9 mouse cellular contexts compared by ENCODE assay signal in genomic region chr6:99726576-99727303, GRCm38 (mm10). TPM values are rescaled to one million over a fixed set of nuclear protein-coding genes. Genes with fewer than 3 reads are reported as not detected.
DNase-seq lines count a peak whose midpoint lies in the region; ATAC-seq and TF ChIP-seq lines count a peak whose summit lies in the region.
"Had no signal": no experiment of that assay in that cellular context is flagged by ENCODE, and none has a peak within 500 bp of the region (broad histone marks: within the 10 kb centered on the region; RNA-seq: fewer than 3 reads in every experiment).

No protein-coding gene starts in this region.

- H3K9me3 ChIP-seq in limb, embryonic 15.5 days = no peaks in the 10 kb centered on the region

- peak overlapping the region; percentile 97 for H3K4me2 ChIP-seq in limb, embryonic 15.5 days

- ATAC-seq in limb, embryonic 15.5 days (ENCODE audit: insufficient number of reproducible peaks, low FRiP score, low TSS enrichment, low read depth) = no peak
- ATAC-seq in frontal cortex, adult (ENCODE audit: low TSS enrichment) = no peak

- peaks cover 9% of the 10 kb centered on the region for H3K4me1 ChIP-seq in testis, adult 2 months (ENCODE audit: control insufficient read depth, insufficient read depth, low read length)
- peaks cover 23% of the 10 kb centered on the region for H3K4me1 ChIP-seq in limb, embryonic 15.5 days
- peaks cover 7% of the 10 kb centered on the region; the same call in 1 of the 2 replicates for H3K4me1 ChIP-seq in small intestine, adult 2 months (ENCODE audit: control insufficient read depth, insufficient read depth, insufficient read length, low read length)

- WGBS in limb, embryonic 15.5 days = 3% methylated on average over 22 of the region's 22 CpGs
- WGBS in small intestine, adult 2 months = 12% methylated on average over 22 of the region's 22 CpGs

- no peak for TF ChIP-seq POLR2A in testis, adult 2 months (IDR thresholded peaks at IDR 0.05; ENCODE audit: control insufficient read depth, low read depth, low read length)
- TF ChIP-seq POLR2A in small intestine, adult 2 months (IDR thresholded peaks at IDR 0.05; ENCODE audit: low read depth, low read length) = no peak

- H3K9ac ChIP-seq in limb, embryonic 15.5 days = 0 out of 2 replicates have a peak overlapping the region, but pooled peaks have one; percentile 37

- no peaks in the 10 kb centered on the region for H3K27me3 ChIP-seq in testis, adult 2 months (ENCODE audit: control insufficient read depth, insufficient read depth, low read length)
- H3K27me3 ChIP-seq in limb, embryonic 15.5 days = peaks cover 42% of the 10 kb centered on the region
- peaks cover 34% of the 10 kb centered on the region for H3K27me3 ChIP-seq in small intestine, adult 2 months (ENCODE audit: control insufficient read depth, insufficient read depth, low read length)

- no peak overlapping the region for H3K27ac ChIP-seq in testis, adult 2 months (ENCODE audit: control insufficient read depth, insufficient read depth, low read depth, low read length)
- peak overlapping the region; percentile 43; the same call in 1 of the 2 replicates for H3K27ac ChIP-seq in limb, embryonic 15.5 days
- no peak overlapping the region for H3K27ac ChIP-seq in small intestine, adult 2 months (ENCODE audit: insufficient read depth, low read depth, low read length)

- peak; percentile 6 for DNase-seq in adrenal gland, adult 2 months
- DNase-seq in adrenal gland, postnatal 14 days = no peak
- DNase-seq in testis, postnatal 10 days (ENCODE audit: low spot score) = no peak
- no peak for DNase-seq in gastrocnemius, postnatal 25 days

- H3K4me3 ChIP-seq in testis, adult 2 months (ENCODE audit: control insufficient read depth, low read depth, low read length) = peak overlapping the region; percentile 94
- H3K4me3 ChIP-seq in limb, embryonic 15.5 days = peak overlapping the region; percentile 48
- H3K4me3 ChIP-seq in small intestine, adult 2 months (ENCODE audit: low read depth, low read length) = peak overlapping the region; percentile 56; the same call in 1 of the 2 replicates
- H3K4me3 ChIP-seq: erythroblast, embryonic 14.5 days had no signal

- TF ChIP-seq CTCF in testis, adult 2 months (IDR thresholded peaks at IDR 0.05; ENCODE audit: control insufficient read depth, insufficient read depth, insufficient replicate concordance, low read depth, low read length) = no peak
- no peak for TF ChIP-seq CTCF in small intestine, adult 2 months (IDR thresholded peaks at IDR 0.05; ENCODE audit: extremely low read depth, insufficient read length, insufficient replicate concordance, low read depth, low read length)

- no peaks in the 10 kb centered on the region for H3K36me3 ChIP-seq in testis, adult 2 months (ENCODE audit: control insufficient read depth, insufficient read depth, low read length)
- no peaks in the 10 kb centered on the region for H3K36me3 ChIP-seq in limb, embryonic 15.5 days
- no peaks in the 10 kb centered on the region for H3K36me3 ChIP-seq in small intestine, adult 2 months (ENCODE audit: control insufficient read depth, insufficient read depth, low read length)

RNA-seq across cellular contexts. Expression of gene Prok2, which starts 0.5 kb away (rescaled TPM):
- not detected for total RNA-seq in adrenal gland, adult 2 months (2021)
- polyA plus RNA-seq in adrenal gland, adult 2 months (2012; rRNA removed) = not detected in 2 replicates
- not detected in 2 replicates for total RNA-seq in adrenal gland, postnatal 14 days (2021)
- polyA plus RNA-seq in testis, adult 2 months (2012; rRNA removed) = 29.5 and 33.4 TPM in 2 replicates
- polyA plus RNA-seq in limb, embryonic 15.5 days (2015; fragmentation: Nextera tagmentation; extraction: Ambion mirVana) = 2.6 and 2.8 TPM in 2 replicates
- not detected in 2 replicates for polyA plus RNA-seq in small intestine, adult 2 months (2012; rRNA removed)
- total RNA-seq in gastrocnemius, postnatal 25 days (2021) = not detected
- polyA plus RNA-seq: erythroblast, embryonic 14.5 days had no signal

RNA-seq across cellular contexts. Expression of gene Gpr27, which starts 34.3 kb away (rescaled TPM):
- total RNA-seq in adrenal gland, adult 2 months (2021) = 1 to 10 TPM; 2.1 to 4.3 TPM
- 6.6 and 6.7 TPM in 2 replicates for polyA plus RNA-seq in adrenal gland, adult 2 months (2012; rRNA removed)
- total RNA-seq in adrenal gland, postnatal 14 days (2021) = 2.8 and 3.6 TPM in 2 replicates
- 0.14 and 0.19 TPM in 2 replicates for polyA plus RNA-seq in testis, adult 2 months (2012; rRNA removed)
- polyA plus RNA-seq in limb, embryonic 15.5 days (2015; fragmentation: Nextera tagmentation; extraction: Ambion mirVana) = 5.0 and 6.5 TPM in 2 replicates
- 2.9 and 3.1 TPM in 2 replicates for polyA plus RNA-seq in small intestine, adult 2 months (2012; rRNA removed)
- 1 to 10 TPM; 1.3 to 1.6 TPM for total RNA-seq in gastrocnemius, postnatal 25 days (2021)
- polyA plus RNA-seq: erythroblast, embryonic 14.5 days had no signal
